Mouse (Mus musculus): Measurements from ENCODE around the gene Baz1b.
A peak's percentile ranks its signal among the peaks of the same experiment; 100 is the strongest.

GRCm38 (mm10) chr5:135191620-135192019, 4.6 kb downstream of the Baz1b start:
- TF ChIP-seq CTCF (conservative IDR thresholded peaks at IDR 0.05; ENCODE audit: insufficient read depth, insufficient read length, low read depth, low read length) (peak; percentile 60), POLR2A (IDR thresholded peaks at IDR 0.05; ENCODE audit: low read depth, low read length) (no peak)

Data from kidney, adult 2 months (tissue).